Mouse (Mus musculus) spleen, postnatal 36 days (tissue): ENCODE measurements at regions not wholly inside any gene's neighbourhood (a gene's known extent, or its start where the extent isn't known, plus 50 kb on each side); places are given as distances from the start of the nearest gene placed in this dataset.
"Not testable (repeated sequence)": the region's sequence is repeated elsewhere in the genome, so short reads cannot be mapped to it uniquely, and the experiment has no call there.

ENCODE experiments used
- DNase-seq, 2 experiments: peaks; one replicate each; pipeline ENCODE4 v3.0.0; 2022; ENCODE audit warnings: low spot score in 2 of 2, mixed read lengths in 1 of 2

DNA sequence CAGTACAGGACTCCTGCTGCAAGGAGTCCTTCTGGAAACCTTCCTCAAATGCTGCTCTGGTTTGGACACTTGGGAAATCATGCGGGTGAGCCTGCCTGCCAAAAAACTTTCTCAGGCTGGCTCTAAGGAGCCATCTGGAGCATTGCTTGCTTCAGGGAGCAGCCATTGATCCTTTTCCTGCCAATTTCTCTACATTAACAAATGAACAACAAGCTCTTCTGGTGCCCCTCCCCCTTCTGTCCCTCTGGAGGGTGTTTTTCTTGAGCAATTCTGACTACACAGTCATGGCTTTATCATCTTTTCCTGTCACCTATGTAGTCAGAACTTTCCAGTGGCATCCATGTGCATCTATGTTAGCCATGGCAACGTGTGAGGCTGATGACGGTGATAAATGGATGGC is 84.5 kb downstream of the Fam43a start:
- no peak for DNase-seq

- peak in 1 of 2 experiments; percentile 19 for DNase-seq
Observed at GRCm38 (mm10) chr16:30686536-30686935, 87.0 kb downstream of the Fam43a start.

GRCm38 (mm10) chr16:30687225-30687624 is 87.7 kb downstream of the Fam43a start:
- DNase-seq = no peak

GRCm38 (mm10) chr16:30687682-30688081 is 88.2 kb downstream of the Fam43a start:
- no peak for DNase-seq

DNA sequence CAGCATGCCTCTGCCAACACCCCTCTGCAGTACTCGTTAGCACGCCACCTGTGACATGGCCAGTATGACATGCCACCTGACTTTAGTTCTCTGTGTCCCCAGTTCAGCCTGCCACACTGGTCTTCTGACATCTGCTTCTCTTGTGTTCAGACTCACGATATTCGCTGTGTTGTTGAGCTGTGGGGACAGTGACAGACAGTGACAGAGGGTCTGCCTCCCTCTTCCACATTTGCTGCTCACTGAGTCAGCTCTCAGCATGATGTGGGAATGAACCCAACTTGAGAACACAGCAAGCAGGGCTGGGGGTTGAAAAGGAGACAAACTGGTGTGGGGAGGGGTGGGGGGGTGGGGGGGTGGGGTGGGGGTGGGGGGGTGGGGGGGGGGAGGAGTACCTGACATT is 91.0 kb downstream of the Fam43a start:
- DNase-seq = no peak

DNA sequence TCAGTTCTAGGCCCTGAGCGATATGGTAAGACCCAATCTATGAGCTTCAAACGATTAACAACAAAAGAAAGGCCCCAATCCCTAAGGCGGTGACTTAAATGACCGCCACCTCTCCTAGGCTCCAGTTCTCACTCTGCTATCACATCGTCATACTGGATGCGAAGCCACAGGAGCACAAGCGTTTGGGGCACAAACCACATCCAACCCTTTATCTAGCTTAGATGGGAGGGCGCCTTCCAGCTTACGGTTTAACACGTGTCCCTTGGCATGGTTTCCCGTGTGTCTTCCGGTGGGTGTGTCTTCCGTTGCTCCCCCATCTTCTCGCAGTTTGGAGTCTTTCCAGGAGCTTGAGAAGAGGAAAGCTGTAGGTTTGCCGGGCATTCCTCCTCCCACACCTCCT is 92.4 kb downstream of the Fam43a start:
- DNase-seq = no peak

- no peak for DNase-seq
Observed at GRCm38 (mm10) chr16:30692541-30693141, 93.1 kb downstream of the Fam43a start.

DNA sequence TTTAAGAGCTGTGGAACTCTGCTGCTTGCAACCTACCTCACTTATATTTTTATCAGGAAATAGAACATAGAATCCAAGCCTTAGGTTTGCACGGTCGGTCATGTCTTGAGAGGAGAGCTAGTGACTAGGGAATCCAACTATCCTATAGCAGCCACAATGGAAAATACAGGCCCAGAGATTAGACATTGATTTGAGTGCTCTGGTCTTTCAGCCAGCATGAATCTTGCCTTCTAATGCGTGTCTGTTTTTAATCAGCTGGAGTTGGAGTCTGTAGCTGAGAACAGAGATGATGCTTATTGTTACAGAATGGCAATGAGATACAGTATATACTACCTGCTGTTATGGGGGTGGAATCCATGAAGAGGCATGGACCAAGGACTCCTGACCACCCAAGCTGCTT is 93.7 kb downstream of the Fam43a start:
- no peak for DNase-seq

DNA sequence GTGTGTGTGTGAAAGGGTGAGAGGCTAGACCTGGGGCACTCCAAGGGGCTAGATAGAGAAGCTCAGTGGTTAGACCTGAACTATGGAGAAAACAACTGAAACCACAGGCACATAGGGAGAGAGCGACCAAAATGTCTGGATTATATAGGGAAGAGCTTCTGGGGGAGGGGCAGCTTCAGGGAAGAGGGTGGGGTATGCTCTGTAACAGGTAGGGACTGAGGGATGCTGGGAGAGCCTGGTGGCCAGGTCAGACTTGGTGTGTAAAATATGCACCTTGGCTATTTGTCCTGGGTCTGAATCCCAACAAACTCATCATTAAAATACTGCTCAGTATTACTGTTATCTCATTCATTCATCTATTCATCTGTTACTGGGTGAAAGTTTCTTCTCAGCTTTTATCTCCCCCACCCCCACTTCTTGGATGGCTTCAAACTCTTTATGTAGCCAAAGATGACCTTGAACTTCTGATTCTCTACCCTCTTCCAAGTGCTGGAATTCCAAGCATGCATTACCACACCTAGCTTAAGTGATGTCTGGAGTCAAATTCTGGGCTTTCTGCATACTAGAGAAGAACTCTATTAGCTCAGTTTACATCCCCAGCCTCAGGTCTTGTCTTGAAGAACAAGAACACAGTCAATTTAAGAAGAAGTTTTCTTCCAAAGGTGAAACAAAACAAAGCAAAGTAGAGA is 94.5 kb downstream of the Fam43a start:
- DNase-seq = no peak

GRCm38 (mm10) chr16:30695691-30696090 is 96.2 kb downstream of the Fam43a start:
- DNase-seq = no peak

DNA sequence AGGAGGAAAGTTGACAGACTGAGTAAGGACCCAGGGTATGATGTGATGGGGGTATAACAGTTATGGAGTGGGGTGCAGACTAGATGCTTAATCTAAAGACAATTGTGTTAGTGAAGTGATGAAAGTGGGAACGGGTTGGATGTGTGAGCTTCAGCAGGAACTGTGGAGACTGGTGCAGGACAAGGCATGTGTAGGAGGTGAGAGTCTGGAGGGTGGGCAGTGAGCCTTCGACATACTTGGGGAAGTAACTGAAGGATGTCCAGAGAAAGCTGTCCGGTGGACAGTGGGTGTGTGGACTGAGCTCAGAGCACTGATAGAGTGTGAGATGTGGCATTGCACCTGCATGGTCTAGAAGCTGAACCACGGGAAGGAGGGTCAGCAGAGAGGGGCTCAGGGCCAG is 97.7 kb downstream of the Fam43a start:
- DNase-seq = no peak

- no peak for DNase-seq
Observed at GRCm38 (mm10) chr16:30697806-30698205, 98.3 kb downstream of the Fam43a start.

DNA sequence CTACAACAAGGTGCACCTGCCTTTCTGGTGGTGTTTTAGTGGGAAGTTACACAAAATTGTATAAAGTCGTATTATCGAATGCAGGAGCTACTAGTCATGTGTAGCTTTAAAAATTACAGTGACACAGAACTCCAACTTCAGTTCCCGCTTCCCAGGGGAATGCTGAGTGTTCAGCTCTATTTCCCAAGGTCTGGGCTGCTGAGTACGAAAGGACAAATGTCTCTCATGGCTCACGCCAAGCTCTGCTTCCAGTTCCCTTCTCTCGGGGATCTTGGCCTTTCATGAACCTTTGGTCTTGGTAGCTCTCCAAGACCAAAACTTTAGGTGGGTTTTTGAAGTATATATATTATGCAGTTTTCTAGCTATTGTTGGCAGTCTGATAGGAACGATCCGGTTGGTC is 104.3 kb downstream of the Fam43a start:
- no peak for DNase-seq

GRCm38 (mm10) chr16:30709501-30709900 is 110.0 kb downstream of the Fam43a start:
- no peak for DNase-seq

DNA sequence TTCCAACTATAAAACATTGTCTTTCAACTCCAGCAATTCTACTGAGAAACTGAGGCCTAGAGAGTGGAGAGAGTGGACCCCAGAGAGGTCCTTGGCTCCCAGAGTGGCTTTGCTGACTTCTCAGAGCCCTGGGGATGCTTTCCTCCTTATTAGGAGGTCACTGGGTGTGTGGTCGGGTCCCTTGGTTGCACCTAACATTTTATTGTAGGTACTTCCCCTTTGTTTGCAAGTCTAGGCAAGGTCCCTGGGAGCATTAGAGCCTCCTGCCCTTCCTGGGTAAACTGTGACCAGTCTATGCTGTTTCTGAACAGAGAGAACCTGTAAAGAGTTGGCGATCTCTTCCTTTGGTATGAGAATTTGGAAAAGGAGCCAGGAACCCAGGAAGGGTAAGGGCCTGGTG is 110.5 kb downstream of the Fam43a start:
- no peak for DNase-seq

DNA sequence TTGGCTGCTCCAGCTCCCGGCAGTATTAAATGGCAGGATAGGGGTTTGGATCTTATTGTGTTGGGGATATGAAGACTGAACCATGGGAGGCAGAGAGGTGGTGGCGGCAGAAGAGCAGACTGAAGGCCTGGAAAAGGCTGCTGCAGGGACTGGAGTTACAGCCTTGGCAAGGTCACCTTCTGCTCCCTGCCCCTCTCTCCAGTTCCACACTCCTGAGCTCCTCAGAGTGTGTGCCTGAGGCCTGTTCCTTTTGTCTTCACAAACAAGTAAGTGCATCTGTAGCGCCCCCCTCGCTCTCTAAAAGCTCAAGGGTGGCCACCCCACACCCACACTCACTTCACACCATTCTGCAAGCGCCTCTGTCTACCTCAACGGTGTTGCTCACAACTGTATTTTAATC is 113.0 kb downstream of the Fam43a start:
- DNase-seq = no peak

GRCm38 (mm10) chr16:30717577-30717976 is 118.1 kb downstream of the Fam43a start:
- not testable (repeated sequence) for DNase-seq

DNA sequence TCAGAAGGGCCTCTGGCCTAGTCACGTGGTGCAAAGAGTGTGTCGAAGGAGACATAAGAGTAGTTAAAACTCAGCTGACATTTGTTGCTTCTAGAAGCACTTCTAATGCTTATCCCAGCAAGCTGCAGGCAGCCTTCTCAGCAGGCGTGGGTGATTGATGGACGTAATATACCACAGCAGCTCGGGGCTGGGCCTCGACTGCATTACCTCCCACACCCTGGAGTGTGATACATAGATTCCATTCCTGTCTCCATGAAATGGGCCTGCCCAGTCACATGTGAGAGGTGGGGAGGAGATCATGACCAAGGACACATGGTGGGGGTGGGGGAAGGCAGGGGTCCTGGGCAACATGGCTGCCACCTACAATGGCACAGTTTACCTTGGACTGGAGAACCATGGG is 121.3 kb downstream of the Fam43a start:
- DNase-seq = no peak

- no peak for DNase-seq
Observed at GRCm38 (mm10) chr16:30721223-30721622, 121.7 kb downstream of the Fam43a start.

DNA sequence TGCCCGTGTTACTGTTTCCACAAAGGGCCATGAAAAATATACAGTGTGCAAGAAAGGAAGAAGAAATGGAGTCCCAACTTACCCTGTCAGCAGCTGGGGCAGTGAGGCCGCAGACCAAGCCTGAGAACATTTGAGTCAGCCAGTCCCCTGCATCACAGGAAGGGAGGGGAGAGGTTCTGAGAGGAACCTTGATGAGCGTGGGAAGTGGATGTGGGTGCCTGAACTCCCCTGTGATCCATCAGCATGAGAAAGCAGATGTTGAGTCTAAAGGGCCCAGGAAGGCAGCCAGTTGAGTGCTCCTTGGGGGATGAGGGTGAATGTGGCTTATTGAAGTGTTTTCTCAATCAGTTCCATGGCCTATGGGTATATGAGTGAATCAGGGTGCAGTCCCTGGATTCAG is 122.8 kb downstream of the Fam43a start:
- DNase-seq = peak; percentile 36 to 42

DNA sequence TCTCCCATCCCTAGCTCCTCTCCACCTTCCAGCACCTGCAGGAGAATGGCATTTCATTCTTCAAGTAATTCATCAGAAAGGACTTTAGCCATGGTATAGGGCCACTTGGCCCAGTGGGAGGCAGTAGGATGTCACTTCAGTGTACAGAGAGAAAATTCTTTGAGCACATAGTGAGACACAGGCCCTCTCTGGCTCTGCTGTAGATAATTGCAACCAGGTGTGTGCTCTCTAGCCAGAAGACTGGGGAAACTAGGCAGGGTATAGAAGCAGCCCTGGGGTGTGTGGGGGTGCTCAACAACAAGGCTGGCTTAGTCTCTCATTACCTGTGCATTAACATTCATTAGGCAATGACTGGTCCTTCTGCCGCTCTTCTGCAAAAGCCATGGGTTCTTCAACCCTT is 125.1 kb downstream of the Fam43a start:
- no peak for DNase-seq

DNA sequence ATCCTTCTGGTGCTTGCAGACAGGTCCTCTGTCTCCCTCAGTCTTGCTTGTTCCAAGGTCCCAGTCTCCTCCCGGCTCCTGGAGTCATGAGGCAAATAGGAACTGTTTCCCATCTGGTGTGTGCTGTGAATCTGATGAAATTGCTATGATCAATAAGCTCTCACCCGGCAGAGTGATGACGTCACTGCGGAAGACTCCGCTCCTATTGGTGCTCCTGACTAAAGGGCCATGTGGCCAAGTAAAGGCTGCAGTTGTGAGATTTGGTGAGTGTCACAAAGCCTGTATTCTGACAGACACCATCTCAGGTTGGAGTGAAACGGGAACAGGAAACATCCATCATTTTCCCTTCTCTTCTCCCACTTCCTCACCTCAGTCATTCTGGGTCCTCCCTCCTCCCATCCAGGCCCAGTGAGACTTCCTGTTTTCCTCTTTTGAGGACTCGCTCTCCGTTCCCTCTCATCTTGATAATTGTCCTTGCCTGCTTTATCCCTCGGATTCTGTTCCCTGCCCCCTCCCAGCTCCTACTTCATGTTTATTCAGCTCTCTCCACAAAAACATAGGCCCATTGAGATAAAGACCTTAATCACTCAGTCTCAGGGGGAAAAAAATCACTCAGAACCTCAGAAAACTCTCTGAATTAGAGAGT is 133.4 kb downstream of the Fam43a start:
- no peak for DNase-seq

DNA sequence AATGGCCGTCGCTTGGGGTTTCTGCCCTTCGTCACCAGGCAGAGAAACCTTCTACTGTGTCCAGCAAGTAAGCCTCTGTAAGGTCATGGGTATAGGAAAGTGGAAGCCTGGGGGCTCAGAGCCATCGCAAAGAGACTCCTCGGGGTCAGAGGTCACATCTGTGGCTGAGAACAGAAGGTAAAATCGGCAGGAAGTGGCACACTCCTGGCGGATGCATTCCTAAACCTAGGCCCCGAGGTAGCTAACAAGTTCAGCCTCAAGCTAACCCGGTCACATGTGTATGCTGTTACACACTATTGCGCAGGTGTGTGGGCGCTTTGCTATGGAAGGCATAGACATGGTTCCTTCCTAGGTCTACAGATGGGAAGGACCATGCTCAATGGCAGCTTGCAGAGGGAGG is 134.0 kb downstream of the Fam43a start:
- DNase-seq = no peak
